Mouse (Mus musculus): ENCODE measurements around the gene Pagr1b.

Pagr1b gene

GRCm38 (mm10) chr7:126999568-126999967, 16.7 kb downstream of the Pagr1b start:
- H3K27me3 ChIP-seq (ENCODE audit: insufficient read depth, low read length) = no peaks in the 10 kb centered on the region
- H3K36me3 ChIP-seq (ENCODE audit: insufficient read depth, low read length) = peaks cover 53% of the 10 kb centered on the region
- H3K9me3 ChIP-seq (ENCODE audit: low read length) = no peaks in the 10 kb centered on the region; the same call in 1 of the 2 replicates
- no peak for TF ChIP-seq POU5F1 (IDR thresholded peaks at IDR 0.05; ENCODE audit: borderline replicate concordance, low read length)
- no peak for TF ChIP-seq NANOG (IDR thresholded peaks at IDR 0.05; ENCODE audit: borderline replicate concordance, low read length)
- TF ChIP-seq CTCF (conservative IDR thresholded peaks at IDR 0.05; ENCODE audit: low read length) = no peak
- peaks cover 36% of the 10 kb centered on the region for H3K4me1 ChIP-seq (replicated peaks; ENCODE audit: low read depth, low read length)
- no peak overlapping the region for H3K4me3 ChIP-seq (replicated peaks; ENCODE audit: low read length)

GRCm38 (mm10) chr7:126996449-126996848, 19.8 kb downstream of the Pagr1b start:
- no peaks in the 10 kb centered on the region; the same call in 1 of the 2 replicates for H3K9me3 ChIP-seq (ENCODE audit: low read length)
- H3K36me3 ChIP-seq (ENCODE audit: insufficient read depth, low read length) = peaks cover 71% of the 10 kb centered on the region
- peaks cover 24% of the 10 kb centered on the region for H3K4me1 ChIP-seq (replicated peaks; ENCODE audit: low read depth, low read length)
- no peaks in the 10 kb centered on the region for H3K27me3 ChIP-seq (ENCODE audit: insufficient read depth, low read length)
- TF ChIP-seq CTCF (conservative IDR thresholded peaks at IDR 0.05; ENCODE audit: low read length) (peak; percentile 46), NANOG (IDR thresholded peaks at IDR 0.05; ENCODE audit: borderline replicate concordance, low read length) (no peak)
- H3K4me3 ChIP-seq (replicated peaks; ENCODE audit: low read length) = no peak overlapping the region

GRCm38 (mm10) chr7:126988816-126989215, 27.5 kb downstream of the Pagr1b start:
- TF ChIP-seq CTCF (conservative IDR thresholded peaks at IDR 0.05; ENCODE audit: low read length) (no peak), NANOG (IDR thresholded peaks at IDR 0.05; ENCODE audit: borderline replicate concordance, low read length) (no peak)
- Histone ChIP-seq H3K27me3 (ENCODE audit: insufficient read depth, low read length) (no peaks in the 10 kb centered on the region), H3K9me3 (ENCODE audit: low read length) (no peaks in the 10 kb centered on the region), H3K4me3 (replicated peaks; ENCODE audit: low read length) (peak overlapping the region; percentile 50), H3K4me1 (replicated peaks; ENCODE audit: low read depth, low read length) (peaks cover 57% of the 10 kb centered on the region), H3K36me3 (ENCODE audit: insufficient read depth, low read length) (peaks cover 55% of the 10 kb centered on the region)

- no peaks in the 10 kb centered on the region for H3K9me3 ChIP-seq (ENCODE audit: low read length)
- H3K4me3 ChIP-seq (replicated peaks; ENCODE audit: low read length) = 0 out of 2 replicates have a peak overlapping the region, but pooled peaks have one; percentile 21
- peaks cover 44% of the 10 kb centered on the region for H3K4me1 ChIP-seq (replicated peaks; ENCODE audit: low read depth, low read length)
- peaks cover 40% of the 10 kb centered on the region for H3K36me3 ChIP-seq (ENCODE audit: insufficient read depth, low read length)
- no peaks in the 10 kb centered on the region for H3K27me3 ChIP-seq (ENCODE audit: insufficient read depth, low read length)
- TF ChIP-seq NANOG (IDR thresholded peaks at IDR 0.05; ENCODE audit: borderline replicate concordance, low read length) (no peak), POU5F1 (IDR thresholded peaks at IDR 0.05; ENCODE audit: borderline replicate concordance, low read length) (no peak), CTCF (conservative IDR thresholded peaks at IDR 0.05; ENCODE audit: low read length) (no peak; the same call in 1 of the 2 replicates)
Observed at GRCm38 (mm10) chr7:126986319-126986718, 30.0 kb downstream of the Pagr1b start.

- TF ChIP-seq CTCF (conservative IDR thresholded peaks at IDR 0.05; ENCODE audit: low read length) (no peak), NANOG (IDR thresholded peaks at IDR 0.05; ENCODE audit: borderline replicate concordance, low read length) (no peak), POU5F1 (IDR thresholded peaks at IDR 0.05; ENCODE audit: borderline replicate concordance, low read length) (no peak)
- no peak overlapping the region for H3K4me3 ChIP-seq (replicated peaks; ENCODE audit: low read length)
- peaks cover 48% of the 10 kb centered on the region for H3K36me3 ChIP-seq (ENCODE audit: insufficient read depth, low read length)
- H3K9me3 ChIP-seq (ENCODE audit: low read length) = no peaks in the 10 kb centered on the region
- H3K4me1 ChIP-seq (replicated peaks; ENCODE audit: low read depth, low read length) = peaks cover 39% of the 10 kb centered on the region
- H3K27me3 ChIP-seq (ENCODE audit: insufficient read depth, low read length) = no peaks in the 10 kb centered on the region
Observed at GRCm38 (mm10) chr7:126984667-126985444, 31.4 kb downstream of the Pagr1b start.

- Histone ChIP-seq H3K4me1 (replicated peaks; ENCODE audit: low read depth, low read length) (peaks cover 39% of the 10 kb centered on the region), H3K27me3 (ENCODE audit: insufficient read depth, low read length) (no peaks in the 10 kb centered on the region), H3K9me3 (ENCODE audit: low read length) (no peaks in the 10 kb centered on the region), H3K4me3 (replicated peaks; ENCODE audit: low read length) (no peak overlapping the region), H3K36me3 (ENCODE audit: insufficient read depth, low read length) (peaks cover 49% of the 10 kb centered on the region)
- TF ChIP-seq NANOG (IDR thresholded peaks at IDR 0.05; ENCODE audit: borderline replicate concordance, low read length) (no peak), CTCF (conservative IDR thresholded peaks at IDR 0.05; ENCODE audit: low read length) (no peak), POU5F1 (IDR thresholded peaks at IDR 0.05; ENCODE audit: borderline replicate concordance, low read length) (no peak)
Observed at GRCm38 (mm10) chr7:126983113-126983512, 33.2 kb downstream of the Pagr1b start.

GRCm38 (mm10) chr7:126982054-126982453, 34.2 kb downstream of the Pagr1b start:
- Histone ChIP-seq H3K4me3 (replicated peaks; ENCODE audit: low read length) (no peak overlapping the region), H3K4me1 (replicated peaks; ENCODE audit: low read depth, low read length) (peaks cover 42% of the 10 kb centered on the region), H3K9me3 (ENCODE audit: low read length) (no peaks in the 10 kb centered on the region), H3K27me3 (ENCODE audit: insufficient read depth, low read length) (no peaks in the 10 kb centered on the region), H3K36me3 (ENCODE audit: insufficient read depth, low read length) (peaks cover 48% of the 10 kb centered on the region)
- TF ChIP-seq NANOG (IDR thresholded peaks at IDR 0.05; ENCODE audit: borderline replicate concordance, low read length) (no peak), CTCF (conservative IDR thresholded peaks at IDR 0.05; ENCODE audit: low read length) (no peak), POU5F1 (IDR thresholded peaks at IDR 0.05; ENCODE audit: borderline replicate concordance, low read length) (no peak)

GRCm38 (mm10) chr7:126981601-126982000, 34.7 kb downstream of the Pagr1b start:
- Histone ChIP-seq H3K9me3 (ENCODE audit: low read length) (no peaks in the 10 kb centered on the region), H3K36me3 (ENCODE audit: insufficient read depth, low read length) (peaks cover 43% of the 10 kb centered on the region), H3K4me1 (replicated peaks; ENCODE audit: low read depth, low read length) (peaks cover 40% of the 10 kb centered on the region), H3K27me3 (ENCODE audit: insufficient read depth, low read length) (no peaks in the 10 kb centered on the region), H3K4me3 (replicated peaks; ENCODE audit: low read length) (no peak overlapping the region)
- no peak for TF ChIP-seq CTCF (conservative IDR thresholded peaks at IDR 0.05; ENCODE audit: low read length)
- no peak for TF ChIP-seq NANOG (IDR thresholded peaks at IDR 0.05; ENCODE audit: borderline replicate concordance, low read length)
- TF ChIP-seq POU5F1 (IDR thresholded peaks at IDR 0.05; ENCODE audit: borderline replicate concordance, low read length) = no peak

Data from E14TG2a.4 (cell line).